Mouse (Mus musculus) testis, postnatal 10 days (tissue): ENCODE data around the gene Ppargc1a.
A peak's percentile ranks its signal among the peaks of the same experiment; 100 is the strongest.

ENCODE experiments used
- DNase-seq: peaks from one replicate; pipeline ENCODE4 v3.0.0; 2021; ENCODE audit warnings: low spot score

Ppargc1a gene

GRCm38 (mm10) chr5:51552483-51553091 is 14.9 kb downstream of the Ppargc1a start:
- peak; percentile 69 for DNase-seq

- DNase-seq, result no peak
Measured at GRCm38 (mm10) chr5:51551852-51552482, 15.6 kb downstream of the Ppargc1a start.

- DNase-seq, result no peak
Measured at GRCm38 (mm10) chr5:51547442-51548035, 20.0 kb downstream of the Ppargc1a start.

GRCm38 (mm10) chr5:51546817-51547216 is 20.7 kb downstream of the Ppargc1a start:
- no peak for DNase-seq

- DNase-seq, result no peak
Measured at GRCm38 (mm10) chr5:51545133-51546049, 22.1 kb downstream of the Ppargc1a start.

- no peak for DNase-seq
Measured at GRCm38 (mm10) chr5:51544141-51544735, 23.3 kb downstream of the Ppargc1a start.

GRCm38 (mm10) chr5:51541557-51541956 is 26.0 kb downstream of the Ppargc1a start:
- DNase-seq, result no peak

- DNase-seq, result no peak
Measured at GRCm38 (mm10) chr5:51540816-51541215, 26.7 kb downstream of the Ppargc1a start.

GRCm38 (mm10) chr5:51539563-51539962 is 28.0 kb downstream of the Ppargc1a start:
- no peak for DNase-seq

- DNase-seq, result no peak
Measured at GRCm38 (mm10) chr5:51538319-51538718, 29.2 kb downstream of the Ppargc1a start.

- DNase-seq, result no peak
Measured at GRCm38 (mm10) chr5:51537646-51538030, 29.9 kb downstream of the Ppargc1a start.

- DNase-seq, result no peak
Measured at GRCm38 (mm10) chr5:51537009-51537645, 30.4 kb downstream of the Ppargc1a start.

GRCm38 (mm10) chr5:51534456-51534855 is 33.1 kb downstream of the Ppargc1a start:
- no peak for DNase-seq

GRCm38 (mm10) chr5:51531286-51531685 is 36.2 kb downstream of the Ppargc1a start:
- DNase-seq, result no peak

GRCm38 (mm10) chr5:51529444-51529843 is 38.1 kb downstream of the Ppargc1a start:
- DNase-seq, result no peak

- no peak for DNase-seq
Measured at GRCm38 (mm10) chr5:51528165-51528498, 39.4 kb downstream of the Ppargc1a start.

- DNase-seq, result no peak
Measured at GRCm38 (mm10) chr5:51527498-51528164, 39.9 kb downstream of the Ppargc1a start.

GRCm38 (mm10) chr5:51525858-51526257 is 41.7 kb downstream of the Ppargc1a start:
- DNase-seq, result no peak

- no peak for DNase-seq
Measured at GRCm38 (mm10) chr5:51520807-51521206, 46.7 kb downstream of the Ppargc1a start.

GRCm38 (mm10) chr5:51517440-51518187 is 49.9 kb downstream of the Ppargc1a start:
- no peak for DNase-seq
